Mouse (Mus musculus) cortical plate, adult 2 months (tissue): ENCODE results near the gene C2cd3.

Source experiments
- CTCF ChIP-seq: fragments of 200-500 bp; IDR thresholded peaks from 2 replicates; pipeline ENCODE4 v1.5.1; 2011; ENCODE audit warnings: mild to moderate bottlenecking, control low read depth, low read length; ENCODE audit not compliant: insufficient read depth; ENCODE audit errors: extremely low read depth
- POLR2A ChIP-seq: fragments of 200-500 bp; IDR thresholded peaks from 2 replicates; pipeline ENCODE4 v1.6.1; 2011; ENCODE audit warnings: mild to moderate bottlenecking, low read length, control low read depth; ENCODE audit not compliant: insufficient read depth; ENCODE audit errors: extremely low read depth

DNA sequence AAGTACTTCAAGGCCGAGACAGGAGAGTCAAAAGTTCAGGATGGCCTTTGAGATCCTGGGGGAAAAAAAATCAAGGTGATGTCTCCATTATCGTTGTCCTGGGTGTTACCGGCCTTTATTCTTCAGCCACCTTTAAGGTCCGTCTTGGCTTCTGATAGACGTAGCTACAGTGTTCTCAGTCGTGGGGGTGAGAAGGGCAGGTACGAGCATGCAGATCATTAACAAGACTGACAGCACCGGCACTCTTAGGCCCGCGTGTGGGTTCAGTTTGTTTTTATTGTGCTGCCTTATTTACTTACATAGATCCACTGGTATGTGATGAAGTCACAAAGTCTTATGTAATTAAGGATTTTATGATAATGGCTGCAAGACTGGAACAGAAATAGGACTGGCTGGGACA, 91.7 kb downstream of the C2cd3 start:
- TF ChIP-seq CTCF (no peak), POLR2A (no peak)
